Mouse (Mus musculus) cerebellum, postnatal 36 days (tissue): ENCODE results near the gene Gfer.
"Not testable (repeated sequence)": the region's sequence is repeated elsewhere in the genome, so short reads cannot be mapped to it uniquely, and the experiment has no call there.

Source experiments
- DNase-seq, 2 experiments: peaks; one replicate each; pipeline ENCODE4 v3.0.0; 2021 to 2022; ENCODE audit warnings: mixed read lengths in 2 of 2

The Gfer gene

DNA sequence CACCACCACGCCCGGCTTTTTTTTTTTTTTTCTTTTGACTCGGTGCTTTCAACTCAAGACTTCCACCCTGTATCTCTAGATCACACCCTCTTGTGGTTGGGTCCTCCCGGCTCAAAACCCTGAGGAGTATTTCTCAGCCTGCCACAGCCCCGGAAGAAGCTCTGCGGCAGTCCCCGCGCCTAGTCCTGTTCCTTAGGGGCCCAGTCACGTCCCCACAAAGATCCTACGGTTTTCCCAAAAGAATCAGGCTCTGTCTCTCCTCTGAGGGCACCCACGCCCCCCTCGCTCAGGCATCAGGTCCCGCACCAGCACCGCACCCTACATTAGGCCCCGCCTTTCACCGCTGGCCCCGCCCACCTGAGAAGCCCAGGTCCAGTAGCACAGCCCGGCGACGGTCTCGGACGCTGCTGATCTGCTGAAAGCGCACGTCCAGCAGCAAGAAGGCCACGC, 8.8 kb downstream of the Gfer start:
- DNase-seq, result peak; percentile 34 to 46

DNA sequence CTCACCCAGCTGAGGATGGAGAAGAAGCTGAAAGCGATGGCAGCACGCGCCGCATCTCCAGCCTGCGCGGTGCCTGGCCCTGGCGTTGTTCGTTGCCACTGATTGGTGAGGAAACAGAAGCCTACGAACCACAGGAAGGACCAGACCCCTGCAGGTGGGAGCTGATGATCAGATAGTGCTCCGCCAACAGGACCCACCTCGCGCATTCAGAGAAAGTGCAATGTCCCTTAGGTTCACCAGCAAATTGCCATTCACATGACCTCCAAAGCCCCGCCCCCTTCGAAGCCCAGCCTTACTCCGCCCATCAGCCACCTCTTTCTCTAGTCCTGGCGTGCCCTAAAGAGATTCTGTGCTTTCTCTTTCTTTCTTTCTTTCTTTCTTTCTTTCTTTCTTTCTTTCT, 9.4 kb downstream of the Gfer start:
- DNase-seq, result no peak

- DNase-seq, result no peak
Measured at GRCm38 (mm10) chr17:24677500-24678080, 18.4 kb downstream of the Gfer start.

DNA sequence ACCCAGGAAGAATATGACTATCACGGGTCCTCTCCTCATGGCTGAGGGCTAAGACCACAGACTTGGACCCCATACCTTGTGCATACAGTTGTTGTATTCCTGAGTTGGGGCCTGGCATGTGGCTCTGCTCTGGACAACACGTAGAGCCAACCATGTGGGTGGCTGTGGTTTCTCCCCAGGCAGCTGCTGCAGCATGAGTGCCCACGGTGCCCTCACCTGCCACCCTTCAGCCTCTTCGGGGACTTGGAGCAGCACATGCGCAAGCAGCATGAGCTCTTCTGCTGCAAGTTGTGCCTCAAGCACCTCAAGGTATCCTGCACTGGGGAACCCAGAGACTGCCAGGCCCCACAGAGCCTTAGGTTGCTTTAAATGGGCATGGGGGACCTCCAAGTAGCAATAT, 19.1 kb downstream of the Gfer start:
- DNase-seq, result no peak

- peak; percentile 70 to 76 for DNase-seq
Measured at GRCm38 (mm10) chr17:24676187-24676586, 19.8 kb downstream of the Gfer start.

GRCm38 (mm10) chr17:24674277-24674676, 21.7 kb downstream of the Gfer start:
- no peak for DNase-seq

GRCm38 (mm10) chr17:24672141-24672540, 23.8 kb downstream of the Gfer start:
- no peak for DNase-seq

DNA sequence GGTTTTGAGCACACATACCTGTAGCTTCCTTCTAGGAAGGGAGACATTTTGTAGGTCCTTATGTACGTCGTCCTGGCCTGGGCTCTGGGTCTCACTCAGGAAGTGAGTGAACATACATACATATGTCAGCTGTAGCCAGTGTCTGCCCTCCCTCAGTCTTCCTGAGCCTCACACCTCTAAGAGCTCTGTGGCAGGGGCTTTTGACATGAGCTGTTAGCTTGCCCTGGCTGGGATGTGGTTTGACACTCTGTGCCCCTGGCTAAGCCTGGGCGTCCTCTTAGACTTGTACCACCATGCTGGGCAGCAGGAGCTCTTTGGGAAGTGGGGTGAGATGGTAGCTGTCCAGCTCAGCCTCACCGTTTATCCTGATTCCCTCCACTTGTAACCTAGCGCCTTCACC, 24.6 kb downstream of the Gfer start:
- no peak for DNase-seq

DNA sequence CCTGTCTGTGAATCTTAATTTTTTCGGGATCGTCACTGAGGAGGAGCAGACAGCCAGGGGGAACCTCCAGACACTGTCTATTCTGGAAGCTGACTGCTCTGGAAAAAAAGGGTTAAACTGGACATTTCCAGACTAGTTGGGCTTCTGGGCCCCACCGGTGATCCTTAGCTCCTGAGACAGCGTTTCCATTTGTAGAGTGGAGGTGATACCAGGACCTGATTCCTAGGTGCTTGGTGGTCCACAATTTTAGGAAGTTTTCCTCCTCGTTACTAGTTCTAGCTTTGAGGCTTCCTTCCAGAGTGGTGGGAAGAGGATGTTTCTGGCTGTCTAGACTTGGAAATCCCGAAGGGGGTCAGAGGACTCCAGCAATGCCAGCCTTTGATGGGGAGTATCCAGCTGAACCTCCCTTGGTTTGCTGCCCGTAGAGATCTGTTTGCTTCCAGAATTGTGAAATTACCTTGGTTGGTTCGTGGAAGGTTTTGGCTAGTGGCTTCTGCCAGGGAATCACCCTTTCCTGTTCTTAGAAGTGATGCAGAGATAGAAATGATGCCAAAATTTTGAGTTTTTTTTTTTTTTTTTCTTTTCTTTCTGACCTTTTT, 25.6 kb downstream of the Gfer start:
- no peak for DNase-seq

DNA sequence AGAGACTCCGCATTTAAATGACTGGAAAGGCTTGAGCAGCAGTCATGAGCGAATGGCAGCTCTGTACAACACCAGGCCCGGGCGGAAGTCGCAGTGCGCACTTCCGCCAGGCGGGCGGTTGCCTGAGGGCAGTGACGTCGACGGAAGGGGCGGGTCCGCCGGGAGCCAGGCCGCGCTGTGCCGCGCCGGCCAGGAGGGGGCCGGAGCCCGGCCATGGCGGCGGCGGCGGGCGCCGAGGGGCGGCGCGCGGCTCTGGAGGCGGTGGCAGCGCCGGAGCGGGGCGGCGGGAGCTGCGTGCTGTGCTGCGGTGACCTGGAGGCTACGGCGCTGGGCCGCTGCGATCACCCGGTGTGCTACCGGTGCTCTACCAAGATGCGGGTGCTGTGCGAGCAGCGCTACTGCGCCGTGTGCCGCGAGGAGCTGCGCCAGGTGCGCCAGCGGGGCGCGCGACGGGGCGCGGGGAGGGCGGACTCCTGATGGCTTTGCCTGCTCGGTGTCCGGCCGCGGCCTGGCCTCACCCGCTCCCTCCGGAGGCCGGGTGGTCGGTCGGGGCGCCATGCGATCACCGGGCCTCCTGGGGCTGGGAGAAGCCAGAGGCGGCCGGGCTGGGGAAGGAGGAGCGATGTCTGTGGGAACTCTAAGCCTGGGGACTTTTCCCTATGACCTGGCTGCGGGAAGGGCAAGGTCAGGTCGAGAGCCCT, 26.3 kb downstream of the Gfer start, which contains the start of gene Zfp598:
Gene Zfp598 (plus strand): TSS at position 143 of the 701 bp plus-strand sequence.
- peak; percentile 93 to 97 for DNase-seq

- not testable (repeated sequence) for DNase-seq
Measured at GRCm38 (mm10) chr17:24669214-24669544, 26.8 kb downstream of the Gfer start.

- DNase-seq, result peak; percentile 75 to 79
Measured at GRCm38 (mm10) chr17:24667416-24667815, 28.5 kb downstream of the Gfer start.

GRCm38 (mm10) chr17:24667011-24667410, 28.9 kb downstream of the Gfer start:
- DNase-seq, result not testable (repeated sequence)

- DNase-seq, result no peak
Measured at GRCm38 (mm10) chr17:24658017-24658758, 37.8 kb downstream of the Gfer start, which contains the start of gene Npw. Gene Npw (minus strand): TSS chr17:24658457.

DNA sequence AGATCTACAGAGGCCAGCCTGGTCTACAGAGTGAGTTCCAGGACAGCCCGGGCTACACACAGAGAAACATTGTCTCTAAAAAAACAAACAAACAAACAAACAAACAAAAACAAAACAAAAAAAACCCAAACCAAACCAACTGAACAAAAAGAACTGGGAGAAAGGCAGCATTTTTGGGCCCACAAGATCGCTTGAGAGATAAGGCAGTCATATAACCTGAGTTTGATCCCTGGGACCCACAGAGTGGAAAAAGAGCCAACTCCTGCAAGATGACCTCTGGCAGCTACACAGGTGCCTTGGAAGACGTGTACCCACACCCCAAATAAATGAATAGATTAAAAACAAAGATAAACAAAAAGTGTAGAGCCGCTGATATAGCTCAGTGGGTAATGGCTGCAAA, 41.0 kb downstream of the Gfer start:
- no peak for DNase-seq

DNA sequence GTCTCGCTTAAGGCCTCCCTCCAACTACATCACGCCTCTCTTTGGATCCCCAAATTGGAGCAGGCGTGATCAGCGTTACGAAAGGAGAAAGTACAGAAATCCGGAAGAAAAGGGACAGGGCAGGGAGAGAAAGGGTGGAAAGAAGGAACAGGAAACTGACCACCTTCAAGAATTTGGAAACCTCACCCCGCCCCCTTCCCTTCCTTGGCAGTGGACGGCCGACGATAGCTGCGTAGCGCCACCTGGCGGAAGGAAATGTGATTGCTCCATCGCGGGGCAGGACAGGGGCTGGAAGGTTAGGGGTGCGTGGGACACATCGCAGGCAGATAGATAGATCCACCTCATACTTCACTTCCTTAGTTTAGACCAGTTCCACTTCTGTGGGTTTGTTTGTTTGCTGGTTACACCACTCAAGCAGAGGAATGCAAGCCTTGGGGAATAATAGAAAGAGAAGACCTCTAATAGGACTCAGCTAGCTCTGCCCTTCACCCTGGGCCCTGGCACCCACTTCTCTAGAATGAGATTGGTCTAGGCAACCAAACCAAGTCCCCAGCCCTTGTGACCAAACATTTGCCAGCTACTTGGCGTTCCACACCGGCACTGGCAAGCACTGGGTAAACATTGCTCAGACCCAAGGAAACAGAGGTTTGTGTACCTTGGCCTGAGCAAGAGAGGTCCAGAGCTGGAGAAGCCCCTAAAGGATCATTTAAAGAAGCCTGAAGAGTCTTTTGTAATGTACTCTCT, 41.8 kb downstream of the Gfer start:
- peak; percentile 77 to 80 for DNase-seq

DNA sequence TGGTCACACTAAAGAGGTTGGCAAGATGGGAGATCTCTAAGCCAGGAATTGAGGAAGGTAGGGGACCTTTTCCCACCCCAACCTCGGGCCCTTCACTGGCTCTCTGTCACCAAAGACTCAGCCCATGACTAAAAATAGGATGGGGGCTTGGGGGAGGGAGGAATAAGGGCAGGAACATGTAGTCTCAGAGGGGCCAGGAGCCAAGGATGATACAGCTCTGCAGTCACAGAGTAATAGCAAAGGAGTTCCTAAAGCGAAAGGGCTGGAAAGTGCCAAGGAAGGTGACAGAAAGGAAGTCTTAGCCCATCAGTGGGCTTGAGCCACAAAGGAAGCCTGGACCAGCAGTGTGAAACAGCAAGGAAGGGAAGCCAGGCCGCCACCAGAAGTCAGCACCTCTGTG, 44.1 kb downstream of the Gfer start:
- DNase-seq, result no peak

DNA sequence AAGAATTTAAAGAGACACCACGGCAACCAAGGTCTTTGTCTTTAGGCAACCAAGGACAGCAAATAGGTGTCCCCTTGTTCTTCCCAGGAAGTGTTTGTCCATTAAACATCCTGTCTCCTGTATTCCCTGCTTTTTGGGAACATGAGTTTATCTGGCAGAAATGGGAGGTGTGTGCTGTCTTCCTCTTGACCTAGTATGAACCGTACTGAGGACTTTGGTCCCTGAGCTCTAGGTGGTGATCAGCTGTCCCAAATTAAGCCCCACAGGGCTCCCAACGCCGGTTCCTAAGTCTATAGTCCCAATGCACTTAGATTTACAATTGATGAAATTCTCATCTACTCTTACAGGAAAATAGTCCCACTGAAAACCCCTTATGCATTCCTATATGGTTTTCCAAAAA, 45.2 kb downstream of the Gfer start:
- DNase-seq, result no peak

GRCm38 (mm10) chr17:24650070-24650616, 45.8 kb downstream of the Gfer start, which contains the start of gene Slc9a3r2:
Gene Slc9a3r2 (minus strand): TSS chr17:24650327.
- peak; percentile 74 to 76 for DNase-seq

- peak; percentile 68 to 72 for DNase-seq
Measured at GRCm38 (mm10) chr17:24649581-24650069, 46.3 kb downstream of the Gfer start.

- DNase-seq, result peak; percentile 51 to 56
Measured at GRCm38 (mm10) chr17:24648731-24649377, 47.1 kb downstream of the Gfer start.
